Mouse (Mus musculus) heart, embryonic 13.5 days (tissue): ENCODE measurements around the gene Ctrc. TPM values are rescaled to one million over a fixed set of nuclear protein-coding genes. Genes with fewer than 3 reads are reported as not detected.

Experiments used
- ATAC-seq: fragments of 200-750 bp; cut with Nextera tagmentation; 2 replicates; pipeline ENCODE4 v1.8.0; 2017; ENCODE audit warnings: moderate TSS enrichment; ENCODE audit not compliant: insufficient number of reproducible peaks, low FRiP score, low TSS enrichment; ENCODE audit errors: extremely low read depth
- H3K27ac ChIP-seq: fragments of 300-500 bp; sonication (generic); replicated peaks from 2 replicates; pipeline ENCODE4 v1.5.1; 2015; ENCODE audit warnings: moderate library complexity, mild to moderate bottlenecking, inconsistent platforms
- H3K27me3 ChIP-seq: fragments of 300-500 bp; sonication (generic); replicated peaks from 2 replicates; pipeline ENCODE4 v1.6.1; 2015; ENCODE audit warnings: mild to moderate bottlenecking, inconsistent platforms
- H3K36me3 ChIP-seq: fragments of 300-500 bp; sonication (generic); 2 replicates; pipeline ENCODE4 v1.6.1; 2015; ENCODE audit warnings: mild to moderate bottlenecking, inconsistent platforms
- H3K4me1 ChIP-seq: fragments of 300-500 bp; sonication (generic); 2 replicates; pipeline ENCODE4 v1.6.1; 2015; ENCODE audit warnings: inconsistent platforms
- H3K4me2 ChIP-seq: fragments of 300-500 bp; sonication (generic); 2 replicates; pipeline ENCODE4 v1.6.1; 2015; ENCODE audit warnings: inconsistent platforms, mild to moderate bottlenecking, moderate library complexity
- H3K4me3 ChIP-seq: fragments of 300-500 bp; sonication (generic); 2 replicates; pipeline ENCODE4 v1.5.1; 2015; ENCODE audit warnings: moderate library complexity, mild to moderate bottlenecking, inconsistent platforms
- H3K9ac ChIP-seq: fragments of 300-500 bp; sonication (generic); 2 replicates; pipeline ENCODE4 v1.6.1; 2015; ENCODE audit warnings: inconsistent platforms, mild to moderate bottlenecking, moderate library complexity
- H3K9me3 ChIP-seq: fragments of 300-500 bp; sonication (generic); 2 replicates; pipeline ENCODE4 v1.6.1; 2016; ENCODE audit warnings: inconsistent platforms
- WGBS: fragments of 180-500 bp; shearing (Covaris S2); methylation state at CpG from one replicate; pipeline ENCODE4 v1.1.7; 2015; ENCODE audit warnings: mixed read lengths; 5-methylcytosine and 5-hydroxymethylcytosine counted together
- polyA plus RNA-seq: library from polyadenylated mRNA; unstranded; fragments of >200 nt; fragmentation: Nextera tagmentation; extraction: Ambion mirVana; gene quantifications from 2 replicates; pipeline ENCODE4 v1.2.1, GENCODE M21; 2015

The Ctrc gene
- polyA plus RNA-seq, 1 experiment from 2014 or later = not detected

- H3K36me3 ChIP-seq = peaks cover 12% of the 10 kb centered on the region
- peak overlapping the region; percentile 77 for H3K27ac ChIP-seq
- no peaks in the 10 kb centered on the region for H3K9me3 ChIP-seq
- peak overlapping the region; percentile 91 for H3K4me3 ChIP-seq
- H3K9ac ChIP-seq = peak overlapping the region; percentile 96
- WGBS = 4% methylated on average over 8 of the region's 8 CpGs
- H3K27me3 ChIP-seq = no peaks in the 10 kb centered on the region
- H3K4me2 ChIP-seq = peak overlapping the region; percentile 96
- H3K4me1 ChIP-seq = peaks cover 70% of the 10 kb centered on the region
- no peak for ATAC-seq
Observed at GRCm38 (mm10) chr4:141875481-141876108, 29.4 kb upstream of the Ctrc start.

GRCm38 (mm10) chr4:141874601-141875460 is 28.7 kb upstream of the Ctrc start, which contains the start of gene Efhd2:
Gene Efhd2 (minus strand): TSS chr4:141874920.
- Histone ChIP-seq H3K27ac (peak within 1 kb of the TSS; percentile 77), H3K4me2 (peak within 1 kb of the TSS; percentile 96), H3K9ac (peak within 1 kb of the TSS; percentile 96), H3K9me3 (no peaks in the 10 kb centered on the region), H3K27me3 (no peaks in the 10 kb centered on the region), H3K36me3 (peaks cover 19% of the 10 kb centered on the region), H3K4me1 (peaks cover 71% of the 10 kb centered on the region), H3K4me3 (peak within 1 kb of the TSS; percentile 91)
- peak; percentile 72 for ATAC-seq
- under 1% methylated on average over 72 of the region's 73 CpGs for WGBS

DNA sequence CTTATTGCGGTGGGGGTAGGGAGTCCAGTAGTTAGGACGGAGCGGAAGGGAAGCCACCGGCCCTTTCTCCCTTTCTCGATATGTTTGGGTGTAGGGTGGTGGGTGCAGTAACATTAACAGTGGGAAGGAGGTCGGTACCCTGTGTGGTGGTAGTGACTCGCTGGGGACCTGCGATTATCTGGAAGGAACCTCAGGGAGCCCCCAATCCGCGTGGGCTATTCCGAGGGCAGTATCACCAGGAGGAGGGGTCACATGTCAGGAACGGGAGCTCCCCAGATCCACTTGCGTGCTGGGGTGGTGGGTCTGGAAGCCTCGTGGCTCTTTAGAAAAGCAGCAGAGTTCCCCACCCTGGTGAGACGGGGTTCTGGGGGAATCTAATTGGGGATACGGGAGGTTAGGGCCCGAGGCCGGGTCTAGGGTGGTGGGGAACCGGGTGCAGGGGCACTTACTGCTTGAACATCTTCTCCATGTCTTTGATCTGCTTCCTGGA is 28.0 kb upstream of the Ctrc start:
- under 1% methylated on average over 19 of the region's 19 CpGs for WGBS
- peak overlapping the region; percentile 91 for H3K4me3 ChIP-seq
- peak overlapping the region; percentile 96 for H3K4me2 ChIP-seq
- no peak for ATAC-seq
- H3K9ac ChIP-seq = peak overlapping the region; percentile 96
- no peaks in the 10 kb centered on the region for H3K27me3 ChIP-seq
- H3K27ac ChIP-seq = peak overlapping the region; percentile 77
- no peaks in the 10 kb centered on the region for H3K9me3 ChIP-seq
- H3K4me1 ChIP-seq = peaks cover 71% of the 10 kb centered on the region
- H3K36me3 ChIP-seq = peaks cover 20% of the 10 kb centered on the region

DNA sequence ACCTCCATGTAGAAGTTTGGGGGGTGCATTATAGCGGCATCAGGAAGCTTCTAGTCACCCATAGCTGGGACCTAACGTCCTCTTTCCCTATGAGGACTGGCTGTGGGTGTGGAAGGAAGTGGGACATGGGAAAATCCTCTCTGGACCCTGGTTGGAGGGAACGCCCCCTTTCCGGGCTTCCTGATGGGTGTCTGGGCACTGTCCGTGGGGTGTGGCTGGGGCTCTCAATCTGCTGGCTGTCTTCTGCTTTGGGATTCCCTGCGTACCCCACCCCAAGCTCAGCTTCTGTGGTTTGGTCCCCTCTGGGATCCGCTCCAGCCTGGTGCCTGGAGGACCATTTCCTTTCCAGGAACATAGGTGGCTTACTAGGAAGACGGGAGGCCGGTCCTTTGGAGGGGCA is 26.8 kb upstream of the Ctrc start:
- 56% methylated on average over 9 of the region's 9 CpGs for WGBS

GRCm38 (mm10) chr4:141871909-141872308 is 25.8 kb upstream of the Ctrc start:
- peaks cover 25% of the 10 kb centered on the region for H3K36me3 ChIP-seq
- peak overlapping the region; percentile 77 for H3K27ac ChIP-seq
- no peak for ATAC-seq
- peak overlapping the region; percentile 96 for H3K4me2 ChIP-seq
- peak overlapping the region; percentile 96 for H3K9ac ChIP-seq
- H3K9me3 ChIP-seq = no peaks in the 10 kb centered on the region
- WGBS = 46% methylated on average over 9 of the region's 9 CpGs
- H3K4me3 ChIP-seq = peak overlapping the region; percentile 91
- H3K4me1 ChIP-seq = peaks cover 84% of the 10 kb centered on the region
- H3K27me3 ChIP-seq = no peaks in the 10 kb centered on the region

More for the DNA sequence above, 26.8 kb upstream of the Ctrc start:
- Histone ChIP-seq H3K4me1 (peaks cover 74% of the 10 kb centered on the region), H3K9me3 (no peaks in the 10 kb centered on the region), H3K36me3 (peaks cover 25% of the 10 kb centered on the region), H3K9ac (peak overlapping the region; percentile 96), H3K27me3 (no peaks in the 10 kb centered on the region), H3K27ac (peak overlapping the region; percentile 29), H3K4me2 (peak overlapping the region; percentile 96), H3K4me3 (peak overlapping the region; percentile 91)
- ATAC-seq = no peak

GRCm38 (mm10) chr4:141871333-141871725 is 25.2 kb upstream of the Ctrc start:
- 76% methylated on average over 3 of the region's 3 CpGs for WGBS
- 0 out of 2 replicates have a peak overlapping the region, but pooled peaks have one; percentile 77 for H3K27ac ChIP-seq
- H3K4me1 ChIP-seq = peaks cover 88% of the 10 kb centered on the region
- H3K4me3 ChIP-seq = peak overlapping the region; percentile 91
- ATAC-seq = no peak
- H3K9ac ChIP-seq = peak overlapping the region; percentile 96
- no peaks in the 10 kb centered on the region for H3K27me3 ChIP-seq
- peaks cover 25% of the 10 kb centered on the region for H3K36me3 ChIP-seq
- H3K9me3 ChIP-seq = no peaks in the 10 kb centered on the region
- peak overlapping the region; percentile 96 for H3K4me2 ChIP-seq

GRCm38 (mm10) chr4:141870666-141871332 is 24.6 kb upstream of the Ctrc start:
- 71% methylated on average over 11 of the region's 11 CpGs for WGBS
- no peak for ATAC-seq
- peaks cover 28% of the 10 kb centered on the region for H3K36me3 ChIP-seq
- no peak overlapping the region for H3K4me3 ChIP-seq
- no peaks in the 10 kb centered on the region for H3K27me3 ChIP-seq
- H3K27ac ChIP-seq = no peak overlapping the region
- peak overlapping the region; percentile 96; the same call in 1 of the 2 replicates for H3K4me2 ChIP-seq
- H3K4me1 ChIP-seq = peaks cover 89% of the 10 kb centered on the region
- H3K9ac ChIP-seq = 0 out of 2 replicates have a peak overlapping the region, but pooled peaks have one; percentile 96
- no peaks in the 10 kb centered on the region for H3K9me3 ChIP-seq

DNA sequence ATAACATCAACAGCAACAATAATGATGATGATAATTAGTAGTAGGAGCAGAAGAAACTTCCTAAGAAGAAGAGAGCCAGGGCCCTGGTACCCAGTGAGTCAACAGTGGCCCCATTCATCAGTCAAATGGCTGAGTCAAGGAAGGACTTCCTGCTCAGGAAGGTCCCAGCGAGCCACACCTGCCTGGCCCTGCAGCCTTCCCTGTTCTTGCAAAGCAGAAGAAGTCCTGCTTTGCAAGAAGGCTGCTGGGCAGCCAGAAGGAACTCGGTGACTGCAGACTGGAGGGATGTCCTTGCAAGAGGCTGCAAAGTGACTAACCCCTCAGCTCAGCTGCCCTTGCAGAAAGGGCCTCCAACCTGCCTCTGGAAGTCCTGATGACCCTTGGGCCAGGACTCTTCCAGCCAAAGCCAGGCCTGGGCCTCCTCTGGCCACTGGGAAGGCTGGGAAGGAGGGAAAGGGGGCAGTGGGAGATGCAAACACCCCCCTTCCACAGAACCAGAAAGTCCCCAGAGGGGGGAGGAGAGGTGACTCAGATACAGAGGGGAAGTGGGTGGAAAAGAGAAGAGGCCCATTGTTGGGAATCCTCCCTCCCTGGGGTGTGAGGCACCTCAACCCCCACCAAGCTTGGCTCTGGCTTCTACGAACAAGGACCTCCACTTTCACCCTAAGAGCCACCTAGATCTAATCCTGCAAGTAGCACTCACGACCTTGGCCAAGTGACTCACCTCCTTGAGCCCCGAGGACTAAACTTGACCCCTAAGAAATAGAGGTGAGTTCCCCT is 23.5 kb upstream of the Ctrc start:
- WGBS = 50% methylated on average over 5 of the region's 5 CpGs
- ATAC-seq = no peak
- no peak overlapping the region for H3K4me2 ChIP-seq
- no peaks in the 10 kb centered on the region for H3K9me3 ChIP-seq
- H3K4me1 ChIP-seq = peaks cover 86% of the 10 kb centered on the region
- no peak overlapping the region for H3K4me3 ChIP-seq
- H3K36me3 ChIP-seq = peaks cover 40% of the 10 kb centered on the region
- H3K27ac ChIP-seq = peak overlapping the region; percentile 26
- H3K27me3 ChIP-seq = no peaks in the 10 kb centered on the region
- peak overlapping the region; percentile 53; the same call in 1 of the 2 replicates for H3K9ac ChIP-seq

DNA sequence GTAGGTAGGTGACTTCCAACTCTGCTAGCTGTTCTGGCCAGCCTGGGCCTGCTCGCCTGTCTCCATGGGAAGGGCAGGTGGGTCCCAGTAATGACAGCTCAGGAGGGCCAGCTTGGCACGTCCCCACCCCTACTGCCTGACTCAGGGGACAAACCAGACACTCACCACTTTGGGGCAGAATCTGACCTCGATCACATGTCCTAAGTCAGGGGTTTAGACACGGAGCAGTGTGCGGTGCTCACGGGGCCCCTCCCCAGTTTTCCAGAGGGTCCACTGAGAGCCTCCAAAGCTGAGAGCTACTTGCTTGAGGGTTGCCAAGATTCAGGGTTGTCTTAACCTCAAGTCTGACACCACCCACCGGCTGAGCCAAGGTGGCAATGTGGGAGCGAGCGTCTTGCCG is 21.9 kb upstream of the Ctrc start:
- peaks cover 93% of the 10 kb centered on the region for H3K4me1 ChIP-seq
- H3K27ac ChIP-seq = peak overlapping the region; percentile 92
- WGBS = 73% methylated on average over 10 of the region's 10 CpGs
- H3K9me3 ChIP-seq = no peaks in the 10 kb centered on the region
- ATAC-seq = no peak
- H3K9ac ChIP-seq = peak overlapping the region; percentile 68
- peaks cover 49% of the 10 kb centered on the region for H3K36me3 ChIP-seq
- peak overlapping the region; percentile 57 for H3K4me2 ChIP-seq
- H3K27me3 ChIP-seq = no peaks in the 10 kb centered on the region
- no peak overlapping the region for H3K4me3 ChIP-seq

DNA sequence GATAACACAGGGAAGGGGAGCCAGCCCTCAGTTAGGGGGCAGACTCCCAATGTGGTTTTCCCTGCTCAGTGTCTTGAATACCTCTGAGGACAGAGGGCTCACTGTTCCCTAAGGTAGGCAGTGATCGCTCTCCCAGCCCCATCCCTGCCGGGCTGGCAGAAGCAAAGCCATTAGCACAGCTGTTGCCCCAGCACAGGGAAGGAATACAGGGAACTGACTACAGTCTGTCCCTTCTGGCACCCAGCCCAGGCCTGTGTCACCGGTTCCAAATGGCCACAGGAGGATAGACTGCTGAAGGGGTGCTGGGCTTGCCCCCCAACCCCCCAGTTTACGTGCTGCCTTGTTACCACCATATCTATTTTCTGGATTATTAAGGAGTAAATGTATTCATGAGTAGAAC is 21.3 kb upstream of the Ctrc start:
- ATAC-seq = no peak; the same call in 1 of the 2 replicates
- no peaks in the 10 kb centered on the region for H3K9me3 ChIP-seq
- no peak overlapping the region for H3K4me3 ChIP-seq
- H3K27me3 ChIP-seq = no peaks in the 10 kb centered on the region
- peaks cover 49% of the 10 kb centered on the region for H3K36me3 ChIP-seq
- H3K4me2 ChIP-seq = peak overlapping the region; percentile 57
- 24% methylated on average over 4 of the region's 4 CpGs for WGBS
- peak overlapping the region; percentile 68 for H3K9ac ChIP-seq
- H3K27ac ChIP-seq = peak overlapping the region; percentile 92
- H3K4me1 ChIP-seq = peaks cover 92% of the 10 kb centered on the region
